Mouse (Mus musculus) liver, adult 2 months (tissue): ENCODE results near the gene Tmtc4. TPM values are rescaled to one million over a fixed set of nuclear protein-coding genes. Genes with fewer than 3 reads are reported as not detected.

Experiments used
- DNase-seq: peaks from one replicate; pipeline ENCODE4 v3.0.0-alpha.2; 2011; ENCODE audit warnings: low read depth, low spot score; ENCODE audit errors: extremely low read depth
- H3K27ac ChIP-seq: fragments of 200-500 bp; replicated peaks from 2 replicates; pipeline ENCODE4 v1.5.1; 2012; ENCODE audit warnings: low read depth, mild to moderate bottlenecking, control low read depth, inconsistent platforms, low read length; ENCODE audit not compliant: insufficient read depth
- H3K27me3 ChIP-seq: fragments of 200-500 bp; 2 replicates; pipeline ENCODE4 v1.6.1; 2012; ENCODE audit warnings: mild to moderate bottlenecking, moderate library complexity, low read length, inconsistent platforms; ENCODE audit not compliant: control insufficient read depth, insufficient read depth
- H3K36me3 ChIP-seq: fragments of 200-500 bp; 2 replicates; pipeline ENCODE4 v1.6.1; 2012; ENCODE audit warnings: low read length, inconsistent platforms; ENCODE audit not compliant: control insufficient read depth, insufficient read depth
- H3K4me1 ChIP-seq: fragments of 200-500 bp; 2 replicates; pipeline ENCODE4 v1.6.1; 2011; ENCODE audit warnings: low read length; ENCODE audit not compliant: control insufficient read depth, insufficient read depth
- H3K4me3 ChIP-seq: fragments of 200-500 bp; 2 replicates; pipeline ENCODE4 v1.5.1; 2011; ENCODE audit warnings: low read depth, mild to moderate bottlenecking, control low read depth, low read length, moderate library complexity; ENCODE audit not compliant: insufficient read depth
- H3K79me2 ChIP-seq: fragments of 200-500 bp; 2 replicates; pipeline ENCODE4 v1.6.1; 2012; ENCODE audit warnings: inconsistent platforms, mild to moderate bottlenecking, low read length, moderate library complexity; ENCODE audit not compliant: control insufficient read depth, insufficient read depth
- H3K9ac ChIP-seq: fragments of 200-500 bp; 2 replicates; pipeline ENCODE4 v1.6.1; 2012; ENCODE audit warnings: low read depth, mild to moderate bottlenecking, control low read depth, inconsistent platforms, low read length
- CTCF ChIP-seq: fragments of 200-500 bp; IDR thresholded peaks from 2 replicates; pipeline ENCODE4 v1.5.1; 2011; ENCODE audit warnings: low read depth, low read length, control low read depth
- POLR2A ChIP-seq: fragments of 200-500 bp; IDR thresholded peaks from 2 replicates; pipeline ENCODE4 v1.6.1; 2011; ENCODE audit warnings: low read length, control low read depth; ENCODE audit not compliant: insufficient read depth; ENCODE audit errors: extremely low read depth
- WGBS: fragments of 180-500 bp; shearing (Covaris S2); methylation state at CpG from one replicate; pipeline ENCODE4 v1.1.7; 2018; 5-methylcytosine and 5-hydroxymethylcytosine counted together
- polyA plus RNA-seq: library from polyadenylated mRNA; depleted of rRNA; stranded (reverse); fragments of >200 nt; gene quantifications from 2 replicates; pipeline ENCODE4 v1.2.3, GENCODE M21; 2012
- total RNA-seq: library from RNA; depleted of rRNA; stranded (reverse); fragments of >200 nt; gene quantifications from 2 replicates; pipeline ENCODE4 v1.2.3, GENCODE M21; 2014

Tmtc4 gene
- total and polyA plus RNA-seq, 2 experiments: 5.3 to 7.0 TPM

DNA sequence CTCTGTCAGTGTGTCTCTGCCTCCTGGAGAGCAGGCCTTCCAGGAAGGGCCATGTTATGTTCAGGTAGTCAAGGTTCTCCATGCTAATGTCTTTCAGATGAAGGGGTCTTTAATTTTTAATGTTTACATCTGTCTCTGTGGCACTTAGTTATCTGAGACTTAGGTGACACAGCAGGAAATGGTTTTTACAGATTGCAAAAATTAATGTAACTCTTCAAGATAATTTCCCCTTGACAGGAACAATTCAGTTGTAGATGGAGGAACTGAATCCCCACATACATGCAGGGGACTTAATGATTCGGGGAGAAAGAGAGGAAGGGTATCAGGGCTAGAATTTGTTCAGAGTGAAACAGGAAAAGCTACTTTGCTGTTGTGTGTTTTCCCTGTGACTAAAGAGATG lies 96.6 kb downstream of the Tmtc4 start:
- Histone ChIP-seq H3K27ac (no peak overlapping the region), H3K36me3 (peaks cover 44% of the 10 kb centered on the region), H3K27me3 (no peaks in the 10 kb centered on the region), H3K9ac (no peak overlapping the region), H3K4me3 (no peak overlapping the region), H3K4me1 (no peaks in the 10 kb centered on the region), H3K79me2 (no peaks in the 10 kb centered on the region)
- DNase-seq: no peak
- TF ChIP-seq CTCF (no peak), POLR2A (no peak)
- WGBS: 81% methylated on average over 1 of the region's 1 CpGs

- no peaks in the 10 kb centered on the region for H3K4me1 ChIP-seq
- no peak overlapping the region for H3K4me3 ChIP-seq
- no peak overlapping the region for H3K27ac ChIP-seq
- H3K36me3 ChIP-seq: peaks cover 32% of the 10 kb centered on the region
- TF ChIP-seq CTCF (no peak), POLR2A (no peak)
- no peak overlapping the region for H3K9ac ChIP-seq
- DNase-seq: no peak
- H3K79me2 ChIP-seq: no peaks in the 10 kb centered on the region
- H3K27me3 ChIP-seq: no peaks in the 10 kb centered on the region
- 83% methylated on average over 7 of the region's 7 CpGs for WGBS
Measured at GRCm38 (mm10) chr14:122885893-122886292, 97.9 kb downstream of the Tmtc4 start.

DNA sequence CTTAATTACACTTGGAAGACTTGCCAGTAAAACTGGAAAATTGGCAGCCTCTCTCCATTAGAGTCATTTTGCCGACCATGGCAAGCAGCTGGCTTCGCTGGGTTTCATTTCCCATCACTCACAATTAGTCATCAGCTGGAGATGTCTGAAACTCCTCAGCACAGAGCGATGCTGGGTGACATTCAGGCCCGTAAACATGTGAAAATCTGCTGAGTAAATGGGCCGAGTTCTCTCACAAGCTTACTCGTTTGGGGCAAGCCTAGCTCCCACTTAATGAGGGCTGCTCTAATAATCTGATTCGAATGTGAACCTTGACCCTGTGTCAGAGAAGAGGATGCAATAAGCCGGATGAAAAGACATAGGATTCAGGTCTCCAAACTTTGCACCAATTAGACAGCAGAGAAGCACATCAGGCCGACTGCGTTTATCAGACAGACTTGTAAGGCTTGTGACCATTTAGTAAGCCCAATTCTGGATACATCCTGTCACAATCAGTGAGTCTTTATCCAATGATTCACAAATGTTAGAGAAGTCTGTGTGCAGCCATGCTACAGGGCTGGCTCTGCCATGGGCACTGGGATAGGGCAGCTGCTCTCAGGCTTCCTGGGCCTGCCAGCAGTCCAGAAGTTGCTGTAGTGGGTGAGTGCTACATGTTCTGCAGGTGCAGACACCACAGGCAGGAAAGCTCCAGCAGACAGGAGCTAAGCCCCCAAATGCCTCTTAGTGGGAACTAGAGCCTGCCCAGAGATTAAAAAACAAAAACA lies 99.8 kb downstream of the Tmtc4 start:
- no peaks in the 10 kb centered on the region for H3K27me3 ChIP-seq
- H3K79me2 ChIP-seq: no peaks in the 10 kb centered on the region
- no peak overlapping the region for H3K9ac ChIP-seq
- WGBS: 62% methylated on average over 10 of the region's 10 CpGs
- no peak overlapping the region for H3K27ac ChIP-seq
- DNase-seq: no peak
- H3K4me3 ChIP-seq: no peak overlapping the region
- TF ChIP-seq POLR2A (no peak), CTCF (no peak)
- H3K36me3 ChIP-seq: peaks cover 20% of the 10 kb centered on the region
- H3K4me1 ChIP-seq: no peaks in the 10 kb centered on the region

DNA sequence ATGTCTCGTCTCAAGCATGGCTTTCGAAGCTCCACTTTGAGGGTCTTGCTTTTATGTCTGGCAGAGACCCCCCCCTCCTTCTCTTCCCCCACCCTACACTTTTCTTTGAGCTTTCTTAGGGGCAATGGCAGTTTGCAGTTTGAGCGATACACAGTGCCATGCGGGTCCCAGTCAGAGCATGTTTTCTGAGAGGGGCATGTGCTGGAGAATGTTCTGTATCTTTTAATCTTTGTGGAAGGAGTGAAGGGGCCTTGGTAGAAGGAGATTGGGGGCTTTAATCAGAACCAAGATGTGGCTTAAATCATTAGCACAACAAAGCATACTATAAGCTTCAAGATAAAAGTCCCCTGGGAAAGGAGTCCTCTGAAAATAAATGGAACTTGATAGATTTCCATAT lies 100.4 kb downstream of the Tmtc4 start:
- Histone ChIP-seq H3K36me3 (peaks cover 14% of the 10 kb centered on the region), H3K27ac (no peak overlapping the region), H3K9ac (no peak overlapping the region), H3K4me3 (no peak overlapping the region), H3K27me3 (no peaks in the 10 kb centered on the region), H3K79me2 (no peaks in the 10 kb centered on the region), H3K4me1 (0 out of 2 replicates have a peak, but pooled peaks cover 3% of the 10 kb centered on the region)
- WGBS: 93% methylated on average over 4 of the region's 4 CpGs
- TF ChIP-seq CTCF (no peak), POLR2A (no peak)
- DNase-seq: no peak

DNA sequence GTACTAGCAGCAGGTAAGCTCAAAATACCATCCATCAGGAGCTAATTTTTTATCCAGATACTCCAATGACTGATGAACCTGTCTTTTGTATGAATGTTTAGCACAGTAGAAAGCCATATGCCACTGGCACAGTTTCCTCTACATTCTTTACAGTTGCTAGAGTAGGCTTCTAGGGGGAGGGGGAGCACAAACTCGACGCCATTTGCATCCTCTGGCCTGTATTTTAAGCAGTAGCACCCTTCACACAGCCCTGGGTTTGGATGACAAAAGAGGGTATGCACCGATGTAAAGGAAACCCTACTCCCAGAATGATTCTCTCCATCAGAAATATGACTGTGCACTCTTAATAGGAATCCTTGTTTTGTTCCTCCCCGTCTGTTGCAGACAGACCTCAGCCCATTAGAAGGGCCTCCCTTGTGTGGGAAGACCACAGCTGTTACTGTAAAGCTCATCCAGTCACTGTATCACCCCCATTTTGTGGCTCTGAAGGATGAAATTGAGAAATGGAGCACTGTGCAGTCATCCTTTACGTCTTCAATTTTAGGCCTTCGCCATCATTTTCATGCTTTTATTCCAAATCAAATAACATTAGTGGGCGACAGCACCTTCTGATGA lies 100.9 kb downstream of the Tmtc4 start:
- Histone ChIP-seq H3K36me3 (peaks cover 12% of the 10 kb centered on the region), H3K79me2 (no peaks in the 10 kb centered on the region), H3K27me3 (no peaks in the 10 kb centered on the region), H3K4me3 (no peak overlapping the region), H3K9ac (no peak overlapping the region), H3K4me1 (0 out of 2 replicates have a peak, but pooled peaks cover 5% of the 10 kb centered on the region), H3K27ac (no peak overlapping the region)
- TF ChIP-seq POLR2A: no peak
- TF ChIP-seq CTCF: no peak
- WGBS: 92% methylated on average over 7 of the region's 7 CpGs
- DNase-seq: no peak

- 88% methylated on average over 9 of the region's 9 CpGs for WGBS
- DNase-seq: no peak
- H3K4me3 ChIP-seq: no peak overlapping the region
- H3K27me3 ChIP-seq: no peaks in the 10 kb centered on the region
- 0 out of 2 replicates have a peak, but pooled peaks cover 7% of the 10 kb centered on the region for H3K4me1 ChIP-seq
- H3K9ac ChIP-seq: no peak overlapping the region
- TF ChIP-seq CTCF (no peak), POLR2A (no peak)
- no peak overlapping the region for H3K27ac ChIP-seq
- H3K36me3 ChIP-seq: peaks cover 8% of the 10 kb centered on the region
- no peaks in the 10 kb centered on the region for H3K79me2 ChIP-seq
Measured at GRCm38 (mm10) chr14:122882201-122882639, 101.6 kb downstream of the Tmtc4 start.
